Mouse (Mus musculus) hindbrain, postnatal 0 days (tissue): Measurements from ENCODE around the gene Nos1ap. TPM values are rescaled to one million over a fixed set of nuclear protein-coding genes. Genes with fewer than 3 reads are reported as not detected.

Source experiments
- ATAC-seq: fragments of 200-750 bp; cut with Nextera tagmentation; 2 replicates; pipeline ENCODE4 v1.8.0; 2017; ENCODE audit warnings: mild to moderate bottlenecking, moderate TSS enrichment, moderate library complexity
- DNase-seq: peaks from one replicate; pipeline ENCODE4 v3.0.0-alpha.2; 2015; ENCODE audit warnings: low spot score
- H3K27ac ChIP-seq: fragments of 300-500 bp; sonication (generic); 2 replicates; pipeline ENCODE4 v1.5.1; 2014; ENCODE audit warnings: mild to moderate bottlenecking
- H3K27me3 ChIP-seq: fragments of 300-500 bp; sonication (generic); 2 replicates; pipeline ENCODE4 v1.6.1; 2014; ENCODE audit warnings: low read length, mixed read lengths; ENCODE audit not compliant: insufficient read depth
- H3K36me3 ChIP-seq: fragments of 300-500 bp; sonication (generic); 2 replicates; pipeline ENCODE4 v1.6.1; 2014; ENCODE audit warnings: low read length, mixed read lengths; ENCODE audit not compliant: insufficient read depth
- H3K4me1 ChIP-seq: fragments of 300-500 bp; sonication (generic); 2 replicates; pipeline ENCODE4 v1.6.1; 2014; ENCODE audit warnings: antibody characterized with exemption, low read length, mixed read lengths; ENCODE audit not compliant: insufficient read depth
- H3K4me2 ChIP-seq: fragments of 300-500 bp; sonication (generic); 2 replicates; pipeline ENCODE4 v1.6.1; 2014; ENCODE audit warnings: low read depth, mild to moderate bottlenecking, low read length, moderate library complexity, mixed read lengths
- H3K4me3 ChIP-seq: fragments of 300-500 bp; sonication (generic); 2 replicates; pipeline ENCODE4 v1.5.1; 2014; ENCODE audit warnings: low read length
- H3K9ac ChIP-seq: fragments of 300-500 bp; sonication (generic); replicated peaks from 2 replicates; pipeline ENCODE4 v1.6.1; 2014; ENCODE audit warnings: mild to moderate bottlenecking, low read length, moderate library complexity, mixed read lengths
- H3K9me3 ChIP-seq: fragments of 300-500 bp; sonication (generic); 2 replicates; pipeline ENCODE4 v1.6.1; 2016; ENCODE audit warnings: low read length, mixed read lengths
- CTCF ChIP-seq: IDR thresholded peaks from 2 replicates; pipeline ENCODE4 v1.5.1; 2016; ENCODE audit warnings: antibody characterized with exemption, control low read depth, low read depth
- WGBS: fragments of 180-500 bp; shearing (Covaris S2); extraction: QIAGEN DNeasy Blood & Tissue Kit; methylation state at CpG from one replicate; pipeline ENCODE4 v1.1.7; 2014; 5-methylcytosine and 5-hydroxymethylcytosine counted together
- polyA plus RNA-seq: library from polyadenylated mRNA; unstranded; fragments of >200 nt; fragmentation: Nextera tagmentation; extraction: Ambion mirVana; gene quantifications from 2 replicates; pipeline ENCODE4 v1.2.1, GENCODE M21; 2015
- total RNA-seq: library from RNA; depleted of rRNA; stranded (reverse); fragments of >200 nt; gene quantifications from 2 replicates; pipeline ENCODE4 v1.2.3, GENCODE M21; 2014

Nos1ap gene
- total and polyA plus RNA-seq, 2 experiments from 2014 or later: 10.1 to 12.4 TPM

DNA sequence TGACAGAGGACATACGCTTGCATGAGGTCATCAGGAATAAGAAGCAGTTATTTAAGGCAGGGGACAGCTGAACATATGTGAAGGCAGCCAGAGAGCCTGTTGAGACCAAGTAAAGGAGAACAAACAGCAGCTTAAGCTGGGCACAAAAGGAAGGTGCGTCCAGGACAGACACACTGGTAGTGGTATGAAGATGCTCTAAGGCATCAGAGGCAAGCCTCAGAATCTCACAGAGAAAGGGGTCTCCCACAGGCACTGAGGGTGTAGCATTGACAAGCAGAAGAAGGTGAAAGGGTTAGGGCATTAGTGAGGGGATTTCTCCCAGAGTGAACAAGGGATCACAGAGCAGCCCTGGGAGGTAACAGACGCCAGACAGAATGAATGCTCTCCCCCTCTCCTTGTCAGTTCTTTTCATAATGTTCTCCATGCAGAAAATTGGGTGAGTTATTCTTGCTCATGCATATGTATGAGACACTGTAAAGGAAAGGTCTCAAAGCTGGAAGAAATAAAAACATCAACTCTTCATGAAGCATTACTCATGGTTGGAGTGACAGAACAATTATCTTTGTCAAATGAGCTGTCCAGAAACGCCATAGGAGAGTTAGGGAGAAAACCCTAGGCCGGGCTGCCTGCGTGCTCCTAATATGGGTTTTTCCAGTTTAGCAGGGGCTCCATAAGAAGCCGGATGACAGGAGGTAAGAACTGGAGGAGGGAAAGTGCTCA lies 222.5 kb downstream of the Nos1ap start:
- Histone ChIP-seq H3K36me3 (no peaks in the 10 kb centered on the region), H3K9me3 (no peaks in the 10 kb centered on the region), H3K4me3 (no peak overlapping the region), H3K4me1 (peaks cover 4% of the 10 kb centered on the region; the same call in 1 of the 2 replicates), H3K27me3 (no peaks in the 10 kb centered on the region), H3K4me2 (no peak overlapping the region), H3K9ac (no peak overlapping the region), H3K27ac (no peak overlapping the region)
- TF ChIP-seq CTCF: no peak
- DNase-seq: peak; percentile 30
- peak; percentile 90 for ATAC-seq
- WGBS: 20% methylated on average over 7 of the region's 7 CpGs

GRCm38 (mm10) chr1:170363746-170364145 lies 225.9 kb downstream of the Nos1ap start:
- Histone ChIP-seq H3K36me3 (no peaks in the 10 kb centered on the region), H3K4me2 (no peak overlapping the region), H3K4me1 (peaks cover 4% of the 10 kb centered on the region; the same call in 1 of the 2 replicates), H3K4me3 (no peak overlapping the region), H3K9me3 (no peaks in the 10 kb centered on the region), H3K27me3 (no peaks in the 10 kb centered on the region), H3K9ac (no peak overlapping the region), H3K27ac (no peak overlapping the region)
- no peak for DNase-seq
- ATAC-seq: no peak
- no peak for TF ChIP-seq CTCF
- WGBS: 70% methylated on average over 3 of the region's 3 CpGs

GRCm38 (mm10) chr1:170360183-170360915 lies 229.3 kb downstream of the Nos1ap start:
- no peaks in the 10 kb centered on the region for H3K4me1 ChIP-seq
- no peak for TF ChIP-seq CTCF
- H3K27ac ChIP-seq: no peak overlapping the region
- no peak overlapping the region for H3K4me3 ChIP-seq
- H3K36me3 ChIP-seq: no peaks in the 10 kb centered on the region
- H3K27me3 ChIP-seq: no peaks in the 10 kb centered on the region
- no peaks in the 10 kb centered on the region for H3K9me3 ChIP-seq
- ATAC-seq (no peak), DNase-seq (no peak)
- no peak overlapping the region for H3K4me2 ChIP-seq
- no peak overlapping the region for H3K9ac ChIP-seq
- 74% methylated on average over 10 of the region's 10 CpGs for WGBS

DNA sequence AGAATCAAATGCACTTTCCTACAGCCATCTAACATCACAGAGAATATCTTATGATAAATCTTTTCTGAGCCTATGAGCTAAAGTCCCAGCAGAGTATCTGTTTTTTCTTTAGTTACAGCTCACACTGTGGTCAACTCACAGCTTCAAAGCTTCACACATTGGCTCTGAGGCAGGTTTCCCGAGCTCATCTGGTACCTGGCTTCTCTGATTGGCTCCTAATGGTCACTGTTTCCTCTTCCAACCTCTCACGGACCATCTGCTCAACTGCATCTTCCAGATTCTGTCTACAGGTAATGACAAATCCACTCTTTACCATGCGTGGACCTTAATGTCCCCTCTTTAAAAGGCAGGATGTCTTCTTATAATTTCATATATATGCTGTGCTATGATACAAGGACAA lies 236.3 kb downstream of the Nos1ap start:
- ATAC-seq (no peak), DNase-seq (no peak)
- Histone ChIP-seq H3K9ac (no peak overlapping the region), H3K27ac (no peak overlapping the region), H3K4me2 (no peak overlapping the region), H3K4me3 (no peak overlapping the region), H3K27me3 (no peaks in the 10 kb centered on the region), H3K36me3 (no peaks in the 10 kb centered on the region), H3K9me3 (no peaks in the 10 kb centered on the region), H3K4me1 (no peaks in the 10 kb centered on the region)
- no peak for TF ChIP-seq CTCF
- WGBS: 76% methylated on average over 3 of the region's 3 CpGs

- H3K36me3 ChIP-seq: no peaks in the 10 kb centered on the region
- H3K27ac ChIP-seq: no peak overlapping the region
- no peaks in the 10 kb centered on the region for H3K9me3 ChIP-seq
- no peak for DNase-seq
- H3K4me2 ChIP-seq: no peak overlapping the region
- H3K4me1 ChIP-seq: no peaks in the 10 kb centered on the region
- no peak overlapping the region for H3K4me3 ChIP-seq
- TF ChIP-seq CTCF: no peak
- H3K27me3 ChIP-seq: no peaks in the 10 kb centered on the region
- ATAC-seq: no peak
- no peak overlapping the region for H3K9ac ChIP-seq
Measured at GRCm38 (mm10) chr1:170351080-170351479, 238.6 kb downstream of the Nos1ap start.

GRCm38 (mm10) chr1:170346266-170346665 lies 243.4 kb downstream of the Nos1ap start:
- no peak overlapping the region for H3K27ac ChIP-seq
- no peak for TF ChIP-seq CTCF
- H3K36me3 ChIP-seq: no peaks in the 10 kb centered on the region
- ATAC-seq (no peak), DNase-seq (no peak)
- H3K4me2 ChIP-seq: no peak overlapping the region
- no peak overlapping the region for H3K9ac ChIP-seq
- H3K4me1 ChIP-seq: no peaks in the 10 kb centered on the region
- no peaks in the 10 kb centered on the region for H3K27me3 ChIP-seq
- no peaks in the 10 kb centered on the region for H3K9me3 ChIP-seq
- H3K4me3 ChIP-seq: no peak overlapping the region
- 52% methylated on average over 3 of the region's 3 CpGs for WGBS

DNA sequence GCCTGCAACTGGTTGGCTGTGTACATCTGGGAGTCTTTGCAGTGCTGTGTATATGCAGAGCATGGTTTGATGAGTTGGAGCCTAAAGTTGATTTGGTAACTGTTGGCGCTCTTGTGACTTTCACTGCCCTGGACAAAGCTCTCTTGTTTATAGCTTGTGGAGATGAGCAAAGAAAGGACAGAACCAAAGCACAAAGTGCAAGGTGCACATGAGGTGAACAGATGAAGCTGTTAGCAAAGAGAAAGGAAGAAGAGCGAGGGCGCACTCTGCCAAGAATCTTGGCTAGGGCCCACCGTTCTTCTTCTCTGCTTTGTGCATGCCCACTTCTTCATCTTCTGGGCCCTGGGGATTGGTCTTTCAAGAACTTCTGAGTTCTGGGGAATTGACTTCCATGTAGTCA lies 245.8 kb downstream of the Nos1ap start:
- WGBS: 90% methylated on average over 4 of the region's 4 CpGs
- no peak overlapping the region for H3K4me3 ChIP-seq
- no peaks in the 10 kb centered on the region for H3K4me1 ChIP-seq
- no peaks in the 10 kb centered on the region for H3K9me3 ChIP-seq
- H3K36me3 ChIP-seq: no peaks in the 10 kb centered on the region
- H3K4me2 ChIP-seq: no peak overlapping the region
- H3K9ac ChIP-seq: no peak overlapping the region
- no peak for DNase-seq
- ATAC-seq: no peak
- TF ChIP-seq CTCF: no peak
- H3K27ac ChIP-seq: no peak overlapping the region
- no peaks in the 10 kb centered on the region for H3K27me3 ChIP-seq
